Mouse (Mus musculus) midbrain, embryonic 10.5 days (tissue): ENCODE results near the gene Hes1. TPM values are rescaled to one million over a fixed set of nuclear protein-coding genes. Genes with fewer than 3 reads are reported as not detected.

Experiments used
- DNase-seq: peaks from one replicate; pipeline ENCODE4 v3.0.0-alpha.2; 2017; ENCODE audit warnings: low spot score
- H3K27ac ChIP-seq: fragments of 300-500 bp; sonication (generic); replicated peaks from 2 replicates; pipeline ENCODE4 v1.5.1; 2016; ENCODE audit warnings: mild to moderate bottlenecking
- H3K27me3 ChIP-seq: fragments of 300-500 bp; sonication (generic); 2 replicates; pipeline ENCODE4 v1.6.1; 2016; ENCODE audit warnings: low read depth, mild to moderate bottlenecking; ENCODE audit not compliant: poor library complexity, severe bottlenecking
- H3K36me3 ChIP-seq: fragments of 300-500 bp; sonication (generic); 2 replicates; pipeline ENCODE4 v1.6.1; 2016; ENCODE audit warnings: mild to moderate bottlenecking, moderate library complexity
- H3K4me1 ChIP-seq: fragments of 300-500 bp; sonication (generic); 2 replicates; pipeline ENCODE4 v1.6.1; 2016
- H3K4me3 ChIP-seq: fragments of 300-500 bp; sonication (generic); 2 replicates; pipeline ENCODE4 v1.5.1; 2016; ENCODE audit warnings: mild to moderate bottlenecking, moderate library complexity
- H3K9me3 ChIP-seq: fragments of 300-500 bp; sonication (generic); replicated peaks from 2 replicates; pipeline ENCODE4 v1.6.1; 2016; ENCODE audit warnings: mild to moderate bottlenecking
- WGBS: fragments of 180-500 bp; shearing (Covaris S2); methylation state at CpG from one replicate; pipeline ENCODE4 v1.1.7; 2016; 5-methylcytosine and 5-hydroxymethylcytosine counted together
- polyA plus RNA-seq: library from polyadenylated mRNA; unstranded; fragments of >200 nt; fragmentation: Nextera tagmentation; extraction: Ambion mirVana; gene quantifications from 2 replicates; pipeline ENCODE4 v1.2.1, GENCODE M21; 2016

The Hes1 gene
- polyA plus RNA-seq, result 32.2 and 42.5 TPM in 2 replicates

- peak; percentile 96 for DNase-seq
- Histone ChIP-seq H3K4me1 (peaks cover 96% of the 10 kb centered on the region), H3K27me3 (peaks cover 57% of the 10 kb centered on the region), H3K27ac (peak within 1 kb of the TSS; percentile 98), H3K9me3 (no peaks in the 10 kb centered on the region), H3K36me3 (peaks cover 4% of the 10 kb centered on the region; the same call in 1 of the 2 replicates), H3K4me3 (peak within 1 kb of the TSS; percentile 67)
- WGBS, result under 1% methylated on average over 57 of the region's 57 CpGs
These were observed at the start of gene Hes1 for GRCm38 (mm10) chr16:30063984-30064453. Gene Hes1, plus strand, starts transcription at chr16:30064384.

- peaks cover 76% of the 10 kb centered on the region for H3K27me3 ChIP-seq
- WGBS, result 78% methylated on average over 3 of the region's 3 CpGs
- no peak for DNase-seq
- no peak overlapping the region for H3K27ac ChIP-seq
- H3K4me3 ChIP-seq, result no peak overlapping the region
- H3K9me3 ChIP-seq, result no peaks in the 10 kb centered on the region
- H3K36me3 ChIP-seq, result no peaks in the 10 kb centered on the region
- peaks cover 33% of the 10 kb centered on the region for H3K4me1 ChIP-seq
These were observed 48.1 kb upstream of the Hes1 start for GRCm38 (mm10) chr16:30016064-30016463.

GRCm38 (mm10) chr16:30020124-30020523 is 44.1 kb upstream of the Hes1 start:
- peak; percentile 38 for DNase-seq
- Histone ChIP-seq H3K36me3 (no peaks in the 10 kb centered on the region), H3K27ac (peak overlapping the region; percentile 52), H3K9me3 (no peaks in the 10 kb centered on the region), H3K4me3 (peak overlapping the region; percentile 24), H3K4me1 (peaks cover 47% of the 10 kb centered on the region), H3K27me3 (peaks cover 88% of the 10 kb centered on the region)
- WGBS, result 23% methylated on average over 13 of the region's 13 CpGs

- Histone ChIP-seq H3K4me1 (peaks cover 44% of the 10 kb centered on the region), H3K27ac (no peak overlapping the region), H3K4me3 (no peak overlapping the region), H3K27me3 (peaks cover 97% of the 10 kb centered on the region), H3K9me3 (no peaks in the 10 kb centered on the region), H3K36me3 (no peaks in the 10 kb centered on the region)
- 65% methylated on average over 6 of the region's 6 CpGs for WGBS
- DNase-seq, result no peak
These were observed 41.8 kb upstream of the Hes1 start for GRCm38 (mm10) chr16:30022352-30022751.

- Histone ChIP-seq H3K27ac (no peak overlapping the region), H3K36me3 (no peaks in the 10 kb centered on the region), H3K4me3 (no peak overlapping the region), H3K27me3 (peaks cover 96% of the 10 kb centered on the region), H3K9me3 (no peaks in the 10 kb centered on the region), H3K4me1 (peaks cover 52% of the 10 kb centered on the region)
- 59% methylated on average over 16 of the region's 16 CpGs for WGBS
- no peak for DNase-seq
These were observed 41.0 kb upstream of the Hes1 start for GRCm38 (mm10) chr16:30022890-30023797.

- no peaks in the 10 kb centered on the region for H3K36me3 ChIP-seq
- peaks cover 86% of the 10 kb centered on the region for H3K27me3 ChIP-seq
- DNase-seq, result no peak
- no peak overlapping the region for H3K4me3 ChIP-seq
- H3K9me3 ChIP-seq, result no peaks in the 10 kb centered on the region
- H3K4me1 ChIP-seq, result peaks cover 58% of the 10 kb centered on the region
- H3K27ac ChIP-seq, result no peak overlapping the region
- 82% methylated on average over 9 of the region's 9 CpGs for WGBS
These were observed 39.4 kb upstream of the Hes1 start for GRCm38 (mm10) chr16:30024681-30025262.

GRCm38 (mm10) chr16:30028184-30028583 is 36.0 kb upstream of the Hes1 start:
- WGBS, result 21% methylated on average over 6 of the region's 6 CpGs
- peaks cover 38% of the 10 kb centered on the region for H3K4me1 ChIP-seq
- H3K27ac ChIP-seq, result peak overlapping the region; percentile 71
- peak; percentile 47 for DNase-seq
- no peaks in the 10 kb centered on the region for H3K9me3 ChIP-seq
- H3K36me3 ChIP-seq, result no peaks in the 10 kb centered on the region
- peaks cover 75% of the 10 kb centered on the region for H3K27me3 ChIP-seq
- H3K4me3 ChIP-seq, result no peak overlapping the region

GRCm38 (mm10) chr16:30029264-30030003 is 34.8 kb upstream of the Hes1 start:
- 70% methylated on average over 12 of the region's 12 CpGs for WGBS
- H3K4me3 ChIP-seq, result no peak overlapping the region
- H3K27me3 ChIP-seq, result peaks cover 75% of the 10 kb centered on the region

GRCm38 (mm10) chr16:30032326-30032904 is 31.8 kb upstream of the Hes1 start:
- DNase-seq, result no peak
- Histone ChIP-seq H3K4me1 (peaks cover 34% of the 10 kb centered on the region), H3K36me3 (no peaks in the 10 kb centered on the region), H3K9me3 (no peaks in the 10 kb centered on the region), H3K27ac (no peak overlapping the region), H3K4me3 (no peak overlapping the region), H3K27me3 (peaks cover 75% of the 10 kb centered on the region)
- WGBS, result 91% methylated on average over 2 of the region's 2 CpGs

More at GRCm38 (mm10) chr16:30029264-30030003, 34.8 kb upstream of the Hes1 start:
- Histone ChIP-seq H3K9me3 (no peaks in the 10 kb centered on the region), H3K4me1 (peaks cover 33% of the 10 kb centered on the region), H3K36me3 (no peaks in the 10 kb centered on the region), H3K27ac (no peak overlapping the region)
- no peak for DNase-seq

- Histone ChIP-seq H3K4me1 (peaks cover 34% of the 10 kb centered on the region), H3K27me3 (peaks cover 76% of the 10 kb centered on the region), H3K36me3 (no peaks in the 10 kb centered on the region), H3K9me3 (no peaks in the 10 kb centered on the region), H3K27ac (no peak overlapping the region), H3K4me3 (no peak overlapping the region)
- 84% methylated on average over 3 of the region's 3 CpGs for WGBS
- DNase-seq, result no peak
These were observed 30.8 kb upstream of the Hes1 start for GRCm38 (mm10) chr16:30033390-30033789.

GRCm38 (mm10) chr16:30034001-30034400 is 30.2 kb upstream of the Hes1 start:
- Histone ChIP-seq H3K9me3 (no peaks in the 10 kb centered on the region), H3K4me1 (peaks cover 34% of the 10 kb centered on the region), H3K27ac (no peak overlapping the region), H3K36me3 (no peaks in the 10 kb centered on the region), H3K27me3 (peaks cover 81% of the 10 kb centered on the region), H3K4me3 (no peak overlapping the region)
- no peak for DNase-seq
- 64% methylated on average over 4 of the region's 4 CpGs for WGBS

GRCm38 (mm10) chr16:30034521-30034920 is 29.7 kb upstream of the Hes1 start:
- Histone ChIP-seq H3K4me1 (peaks cover 34% of the 10 kb centered on the region), H3K27ac (no peak overlapping the region)

More at GRCm38 (mm10) chr16:30034521-30034920, 29.7 kb upstream of the Hes1 start:
- Histone ChIP-seq H3K9me3 (no peaks in the 10 kb centered on the region), H3K27me3 (peaks cover 86% of the 10 kb centered on the region), H3K4me3 (no peak overlapping the region), H3K36me3 (no peaks in the 10 kb centered on the region)
- no peak for DNase-seq
- WGBS, result 68% methylated on average over 6 of the region's 6 CpGs
